In genomic region chr6:89042478-89043239, GRCm38 (mm10) we compare ENCODE assay signal across 11 mouse cellular contexts.
DNase-seq lines count a peak whose midpoint lies in the region; ATAC-seq and TF ChIP-seq lines count a peak whose summit lies in the region.
"Had no signal": no experiment of that assay in that cellular context is flagged by ENCODE, and none has a peak within 500 bp of the region (broad histone marks: within the 10 kb centered on the region; RNA-seq: fewer than 3 reads in every experiment).

No protein-coding gene starts in this region.

- no peak overlapping the region for H3K9ac ChIP-seq in hindbrain, embryonic 16.5 days (ENCODE audit: low read depth, low read length)
- no peak overlapping the region for H3K9ac ChIP-seq in CH12.LX (ENCODE audit: insufficient read depth, low read depth)
- H3K9ac ChIP-seq in intestine, embryonic 16.5 days (ENCODE audit: low read depth, low read length), result no peak overlapping the region

- no peaks in the 10 kb centered on the region for H3K9me3 ChIP-seq in hindbrain, embryonic 10.5 days
- H3K9me3 ChIP-seq in hindbrain, embryonic 16.5 days (ENCODE audit: control insufficient read depth, low read length), result no peaks in the 10 kb centered on the region
- peaks cover 7% of the 10 kb centered on the region for H3K9me3 ChIP-seq in CH12.LX (replicated peaks; ENCODE audit: low read length)
- H3K9me3 ChIP-seq in intestine, embryonic 16.5 days (ENCODE audit: control insufficient read depth, low read length), result no peaks in the 10 kb centered on the region
- no peaks in the 10 kb centered on the region for H3K9me3 ChIP-seq in heart, embryonic 10.5 days

- TF ChIP-seq POLR2A in CH12.LX (IDR thresholded peaks at IDR 0.05; ENCODE audit: low read depth, low read length), result no peak
- no peak for TF ChIP-seq POLR2A in small intestine, adult 2 months (IDR thresholded peaks at IDR 0.05; ENCODE audit: low read depth, low read length)

- peaks cover 9% of the 10 kb centered on the region; the same call in 1 of the 2 replicates for H3K27me3 ChIP-seq in hindbrain, embryonic 10.5 days (ENCODE audit: insufficient read depth, poor library complexity, severe bottlenecking)
- H3K27me3 ChIP-seq in hindbrain, embryonic 16.5 days (replicated peaks; ENCODE audit: control insufficient read depth, insufficient read depth, low read length), result no peaks in the 10 kb centered on the region
- peaks cover 33% of the 10 kb centered on the region for H3K27me3 ChIP-seq in CH12.LX (replicated peaks)
- H3K27me3 ChIP-seq in intestine, embryonic 16.5 days (replicated peaks; ENCODE audit: control insufficient read depth, insufficient read depth, low read length), result no peaks in the 10 kb centered on the region
- H3K27me3 ChIP-seq in small intestine, adult 2 months (ENCODE audit: control insufficient read depth, insufficient read depth, low read length), result no peaks in the 10 kb centered on the region
- H3K27me3 ChIP-seq in heart, embryonic 10.5 days (ENCODE audit: insufficient read depth, poor library complexity, severe bottlenecking), result peaks cover 24% of the 10 kb centered on the region

- H3K36me3 ChIP-seq in hindbrain, embryonic 10.5 days, result no peaks in the 10 kb centered on the region
- H3K36me3 ChIP-seq in hindbrain, embryonic 16.5 days (ENCODE audit: control insufficient read depth, insufficient read depth, low read length), result no peaks in the 10 kb centered on the region
- no peaks in the 10 kb centered on the region for H3K36me3 ChIP-seq in CH12.LX (replicated peaks in 1 of 2; ENCODE audit: control insufficient read depth in 1 of 2, insufficient read depth in 1 of 2, low read length in 1 of 2)
- no peaks in the 10 kb centered on the region for H3K36me3 ChIP-seq in intestine, embryonic 16.5 days (ENCODE audit: control insufficient read depth, insufficient read depth, low read length)
- no peaks in the 10 kb centered on the region for H3K36me3 ChIP-seq in small intestine, adult 2 months (ENCODE audit: control insufficient read depth, insufficient read depth, low read length)
- no peaks in the 10 kb centered on the region for H3K36me3 ChIP-seq in heart, embryonic 10.5 days

- peak; percentile 22; the same call in 1 of the 2 replicates for TF ChIP-seq EP300 in CH12.LX (IDR thresholded peaks at IDR 0.05; ENCODE audit: low read length)

- H3K4me1 ChIP-seq in hindbrain, embryonic 10.5 days (replicated peaks), result peaks cover 16% of the 10 kb centered on the region
- H3K4me1 ChIP-seq in hindbrain, embryonic 16.5 days (ENCODE audit: control insufficient read depth, insufficient read depth, low read depth, low read length), result no peaks in the 10 kb centered on the region
- peaks cover 13 to 23% of the 10 kb centered on the region in 2 experiments for H3K4me1 ChIP-seq in CH12.LX (ENCODE audit: control insufficient read depth in 1 of 2, insufficient read depth in 2 of 2)
- no peaks in the 10 kb centered on the region for H3K4me1 ChIP-seq in intestine, embryonic 16.5 days (ENCODE audit: control insufficient read depth, insufficient read depth, low read length)
- no peaks in the 10 kb centered on the region for H3K4me1 ChIP-seq in small intestine, adult 2 months (ENCODE audit: control insufficient read depth, insufficient read depth, insufficient read length, low read length)
- H3K4me1 ChIP-seq in heart, embryonic 10.5 days, result peaks cover 5% of the 10 kb centered on the region; the same call in 1 of the 2 replicates

- no peak for TF ChIP-seq RAD21 in CH12.LX (IDR thresholded peaks at IDR 0.05; ENCODE audit: low read depth, low read length)

- peak overlapping the region; percentile 42; the same call in 1 of the 2 replicates for H3K27ac ChIP-seq in hindbrain, embryonic 10.5 days
- H3K27ac ChIP-seq in hindbrain, embryonic 16.5 days (ENCODE audit: low read depth, low read length), result no peak overlapping the region
- H3K27ac ChIP-seq in CH12.LX (ENCODE audit: insufficient read depth, low read depth), result no peak overlapping the region
- no peak overlapping the region for H3K27ac ChIP-seq in intestine, embryonic 16.5 days (ENCODE audit: low read length)
- 0 out of 2 replicates have a peak overlapping the region, but pooled peaks have one; percentile 16 for H3K27ac ChIP-seq in small intestine, adult 2 months (ENCODE audit: insufficient read depth, low read depth, low read length)
- no peak overlapping the region for H3K27ac ChIP-seq in heart, embryonic 10.5 days
- H3K27ac ChIP-seq: macrophage had no signal

- H3K4me2 ChIP-seq in hindbrain, embryonic 16.5 days (ENCODE audit: low read length), result no peak overlapping the region
- no peak overlapping the region for H3K4me2 ChIP-seq in CH12.LX (ENCODE audit: insufficient read depth, low read depth, poor library complexity, severe bottlenecking)
- peak overlapping the region; percentile 10; the same call in 1 of the 2 replicates for H3K4me2 ChIP-seq in intestine, embryonic 16.5 days (ENCODE audit: low read depth, low read length)

- TF ChIP-seq CTCF in CH12.LX (conservative IDR thresholded peaks at IDR 0.05 in 1 of 2, IDR thresholded peaks at IDR 0.05 in 1 of 2; ENCODE audit: low read depth in 2 of 2, low read length in 2 of 2), result no peak
- TF ChIP-seq CTCF in small intestine, adult 2 months (IDR thresholded peaks at IDR 0.05; ENCODE audit: extremely low read depth, insufficient read length, insufficient replicate concordance, low read depth, low read length), result no peak

- no peak overlapping the region for H3K4me3 ChIP-seq in hindbrain, embryonic 10.5 days
- no peak overlapping the region for H3K4me3 ChIP-seq in hindbrain, embryonic 16.5 days (ENCODE audit: low read length)
- H3K4me3 ChIP-seq in CH12.LX (replicated peaks in 1 of 3; ENCODE audit: low read depth in 2 of 3, low read length in 2 of 3, poor library complexity in 1 of 3), result no peak overlapping the region
- no peak overlapping the region for H3K4me3 ChIP-seq in intestine, embryonic 16.5 days (ENCODE audit: low read length)
- peak overlapping the region; percentile 18; the same call in 1 of the 2 replicates for H3K4me3 ChIP-seq in small intestine, adult 2 months (ENCODE audit: low read depth, low read length)
- H3K4me3 ChIP-seq in heart, embryonic 10.5 days, result no peak overlapping the region
- H3K4me3 ChIP-seq: erythroblast, embryonic 14.5 days had no signal

- dilution Hi-C loops in CH12.LX (cut with MboI; ENCODE audit: extremely low pct_ligation_motif_present, extremely low pct_unique_long_range_greater_than_20kb, low sequenced_read_pairs), result no loop called here

- no peak for ATAC-seq in hindbrain, embryonic 16.5 days
- ATAC-seq in intestine, embryonic 16.5 days, result no peak; the same call in 1 of the 2 replicates
- no peak for ATAC-seq in cerebellum, adult (ENCODE audit: insufficient number of reproducible peaks, low FRiP score, low TSS enrichment)

- DNase-seq in hindbrain, embryonic 10.5 days (ENCODE audit: low spot score), result peak; percentile 14
- peak; percentile 72 for DNase-seq in CH12.LX (ENCODE audit: extremely low read depth)
- no peak for DNase-seq in heart, embryonic 10.5 days (ENCODE audit: low spot score)
- no peak for DNase-seq in adrenal gland, adult (ENCODE audit: inconsistent age in 2 of 2, low spot score in 1 of 2)
- DNase-seq: kidney, postnatal 14 days had no signal

- WGBS in hindbrain, embryonic 10.5 days, result 60% methylated on average over 24 of the region's 24 CpGs
- WGBS in hindbrain, embryonic 16.5 days, result 69% methylated on average over 24 of the region's 24 CpGs
- 30% methylated on average over 24 of the region's 24 CpGs for WGBS in intestine, embryonic 16.5 days
- WGBS in small intestine, adult 2 months, result 13% methylated on average over 24 of the region's 24 CpGs
- 32% methylated on average over 24 of the region's 24 CpGs for WGBS in heart, embryonic 10.5 days

- no peaks in the 10 kb centered on the region for H3K79me2 ChIP-seq in CH12.LX (replicated peaks; ENCODE audit: control insufficient read depth, extremely low read depth, insufficient read depth, poor library complexity, severe bottlenecking)

- in situ Hi-C loops in CH12.LX (cut with MboI; ENCODE audit: low pct_ligation_motif_present, low pct_unique_long_range_greater_than_20kb, low sequenced_read_pairs), result no loop called here

TF ChIP-seq in CH12.LX, 34 proteins besides CTCF, POLR2A, EP300 and RAD21:
- TF ChIP-seq IRF4 (IDR thresholded peaks at IDR 0.05; ENCODE audit: low read depth, low read length) (peak; percentile 32), BHLHE40 (IDR thresholded peaks at IDR 0.05; ENCODE audit: low read depth, low read length) (peak; percentile 48), ETS1 (conservative IDR thresholded peaks at IDR 0.05; ENCODE audit: low read depth, low read length) (no peak), CHD1 (IDR thresholded peaks at IDR 0.05; ENCODE audit: low read depth, low read length) (no peak), ZKSCAN1 (IDR thresholded peaks at IDR 0.05; ENCODE audit: borderline replicate concordance, low read depth, low read length) (no peak), TCF12 (IDR thresholded peaks at IDR 0.05; ENCODE audit: low read depth, low read length) (peak; percentile 46; the same call in 1 of the 2 replicates)

Comparison
In these comparisons a context has a peak if more than half of its experiments do, and no peak if none do; other contexts are left out.
1. H3K27ac ChIP-seq: peak in hindbrain, embryonic 10.5 days (single experiment) and small intestine, adult 2 months (single experiment); none in hindbrain, embryonic 16.5 days (single experiment), CH12.LX (single experiment), intestine, embryonic 16.5 days (single experiment) and heart, embryonic 10.5 days (single experiment).
2. DNase-seq: peak in hindbrain, embryonic 10.5 days (single experiment) and CH12.LX (single experiment); none in heart, embryonic 10.5 days (single experiment) and adrenal gland, adult (0 of 2).